Mouse (Mus musculus): ENCODE measurements around the gene Ints4.

GRCm38 (mm10) chr7:97549301-97549700 lies 68.5 kb downstream of the Ints4 start:
- no peak for TF ChIP-seq ZNF384 (IDR thresholded peaks at IDR 0.05; ENCODE audit: low read depth, low read length)
- no peak for TF ChIP-seq HCFC1 (IDR thresholded peaks at IDR 0.05; ENCODE audit: borderline replicate concordance, insufficient read depth, low read length)
